Mouse (Mus musculus): ENCODE results near the gene Mageb18.
"Not testable (repeated sequence)": the region's sequence is repeated elsewhere in the genome, so short reads cannot be mapped to it uniquely, and the experiment has no call there.

Gene Mageb18

DNA sequence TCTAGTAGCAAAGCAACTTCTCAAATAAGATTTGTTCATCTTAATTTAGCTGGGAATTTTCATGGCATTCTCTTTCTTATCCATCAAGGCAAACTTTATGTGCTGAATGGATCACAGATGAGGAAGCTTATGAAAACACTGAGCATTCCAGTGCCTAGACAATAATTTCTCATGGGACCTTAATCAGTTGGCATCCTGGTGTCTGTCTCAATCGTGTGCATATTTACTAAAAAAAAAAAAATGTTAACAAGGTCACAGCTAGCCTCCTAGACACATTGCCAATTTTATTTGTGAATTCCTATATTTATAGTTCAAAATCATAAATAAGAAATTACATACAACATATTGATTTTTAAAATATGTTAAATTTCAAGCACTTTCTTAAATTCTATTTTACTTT, at the start of gene Mageb18:
Mageb18 (minus strand) TSS at position 101 of the 400 bp plus-strand sequence.
- DNase-seq, result no peak

GRCm38 (mm10) chrX:92612788-92613187, 13.4 kb upstream of the Mageb18 start:
- no peak for DNase-seq

GRCm38 (mm10) chrX:92610466-92610865, 11.1 kb upstream of the Mageb18 start:
- DNase-seq, result no peak

DNA sequence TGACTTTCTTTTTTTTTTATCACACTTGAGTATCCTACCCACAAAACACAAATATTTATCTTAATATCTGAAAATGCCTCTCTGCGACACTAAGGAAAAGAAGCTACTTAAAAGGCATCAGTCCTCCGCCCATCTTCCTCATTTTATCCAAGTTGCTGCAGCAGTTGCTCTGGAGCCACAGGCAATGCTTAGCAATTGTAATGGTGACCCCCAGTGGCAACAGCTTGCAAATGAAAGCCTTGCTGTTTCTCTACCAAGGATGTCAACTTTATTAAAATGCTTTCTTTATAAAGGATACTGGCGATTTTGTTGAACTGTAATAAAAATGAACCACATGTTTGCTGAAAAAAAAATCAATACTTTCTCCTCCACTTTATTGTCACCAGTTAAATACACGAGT, 2.0 kb downstream of the Mageb18 start:
- peak; percentile 7 for DNase-seq

DNA sequence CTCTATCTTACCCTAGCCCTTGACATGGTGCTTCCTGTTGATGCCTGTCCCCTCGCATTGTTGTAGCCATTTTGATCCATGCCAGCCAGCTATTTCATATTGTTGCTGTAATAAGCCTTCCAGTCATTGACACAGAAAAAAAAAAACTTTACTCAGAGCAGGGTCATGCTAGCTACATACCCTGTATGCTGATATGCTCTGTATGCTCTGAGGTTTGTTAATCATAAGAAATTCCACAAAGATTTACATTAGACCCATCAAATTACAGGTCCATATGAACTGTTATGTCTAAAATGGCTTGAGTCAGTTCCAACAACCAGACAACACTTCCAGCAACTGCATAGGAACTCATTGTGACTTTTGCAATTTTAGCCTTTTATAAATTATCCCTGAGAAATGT, 71.5 kb downstream of the Mageb18 start:
- no peak for DNase-seq

- DNase-seq, result no peak
Measured at GRCm38 (mm10) chrX:92498254-92498653, 101.1 kb downstream of the Mageb18 start.

- not testable (repeated sequence) for DNase-seq
Measured at GRCm38 (mm10) chrX:92489649-92490048, 109.7 kb downstream of the Mageb18 start, which contains the start of gene Gm5941. TSS of gene Gm5941 (plus strand) at chrX:92489949.

- DNase-seq, result no peak
Measured at GRCm38 (mm10) chrX:92464773-92465172, 134.6 kb downstream of the Mageb18 start.

DNA sequence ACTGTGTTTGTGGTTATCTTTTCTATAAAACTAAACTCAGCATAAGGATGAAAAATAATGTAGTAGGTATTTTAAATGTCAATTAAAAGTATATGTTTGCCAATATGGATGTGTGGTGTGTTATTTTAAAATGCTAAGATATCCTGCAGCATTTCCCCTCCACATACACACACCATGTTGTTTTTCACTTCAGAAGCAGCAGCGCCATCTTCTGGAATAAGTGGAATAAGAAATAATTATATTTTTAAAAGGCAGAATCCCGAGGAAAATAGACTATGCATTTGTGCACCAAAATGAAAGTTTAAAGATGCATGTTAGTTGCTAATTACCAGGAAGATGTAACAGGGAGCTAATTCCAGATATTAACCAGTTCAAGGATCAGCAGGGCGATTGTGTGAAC, 138.9 kb downstream of the Mageb18 start:
- no peak for DNase-seq

DNA sequence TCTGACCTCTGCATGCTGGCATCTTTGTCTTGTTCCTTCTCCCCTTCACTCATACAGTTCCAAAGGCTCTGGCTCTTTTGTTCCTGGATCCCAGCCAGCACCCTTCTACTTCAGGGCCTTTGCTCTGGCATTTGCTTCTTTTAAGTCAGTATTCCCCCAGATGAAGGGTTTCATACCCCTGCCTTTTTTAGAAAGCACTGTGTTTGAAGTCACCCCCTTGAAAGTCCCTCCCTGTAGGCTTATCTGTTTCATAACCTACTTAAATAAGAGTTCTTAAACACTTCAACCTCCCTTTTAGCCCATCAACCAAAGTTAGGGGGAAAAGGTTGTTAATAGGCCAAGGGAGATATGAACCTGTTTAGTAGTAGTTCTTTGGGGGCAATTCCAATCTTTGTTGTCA, 212.0 kb downstream of the Mageb18 start:
- DNase-seq, result no peak

GRCm38 (mm10) chrX:92342924-92343323, 256.4 kb downstream of the Mageb18 start:
- peak; percentile 3 for DNase-seq

DNA sequence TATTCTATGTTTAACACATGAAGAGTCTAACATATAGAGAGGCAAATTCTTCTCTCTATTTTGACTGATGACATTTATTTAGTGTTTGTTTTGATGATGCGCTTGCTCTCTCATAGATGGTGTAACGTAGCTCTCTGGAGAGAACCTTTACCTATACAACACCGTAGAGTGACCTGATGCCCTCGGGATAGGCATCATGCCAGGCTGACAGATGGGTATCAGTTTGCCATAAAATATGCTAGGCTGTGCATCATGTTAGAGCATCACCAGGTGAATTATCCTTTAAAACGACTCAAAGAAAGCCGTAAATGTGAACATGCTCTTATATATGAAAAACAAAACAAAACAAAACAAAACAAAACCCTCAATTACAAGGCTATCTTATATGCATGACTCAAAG, 258.5 kb downstream of the Mageb18 start:
- no peak for DNase-seq

- no peak for DNase-seq
Measured at GRCm38 (mm10) chrX:92339551-92339950, 259.8 kb downstream of the Mageb18 start.

DNA sequence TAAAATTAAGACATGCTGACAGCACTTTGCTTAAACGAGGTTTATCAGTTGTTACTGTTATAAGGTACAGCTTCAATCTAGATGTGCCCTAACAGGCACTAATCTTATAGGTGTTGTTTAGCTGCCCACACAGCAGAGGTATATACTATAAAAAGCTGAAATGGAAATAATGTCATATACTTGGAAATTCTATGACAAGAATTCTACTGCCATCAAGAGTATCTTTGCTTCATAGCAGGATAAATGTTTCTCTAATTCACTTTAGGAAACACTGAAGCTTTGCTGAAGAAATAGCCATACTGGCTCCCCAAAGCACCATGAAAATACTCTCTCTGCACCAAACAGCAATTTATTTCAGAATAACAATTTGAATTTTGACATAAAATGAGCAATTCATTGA, 265.9 kb downstream of the Mageb18 start:
- no peak for DNase-seq

GRCm38 (mm10) chrX:92323599-92323998, 275.8 kb downstream of the Mageb18 start:
- no peak for DNase-seq

GRCm38 (mm10) chrX:92280619-92281018, 318.8 kb downstream of the Mageb18 start:
- no peak for DNase-seq
